Mouse (Mus musculus) thymus, postnatal 36 days (tissue): ENCODE measurements at regions not wholly inside any gene's neighbourhood (a gene's known extent, or its start where the extent isn't known, plus 50 kb on each side); places are given as distances from the start of the nearest gene placed in this dataset.

ENCODE experiments used
- DNase-seq, 2 experiments: peaks; one replicate each; pipeline ENCODE4 v3.0.0; 2022; ENCODE audit warnings: mixed read lengths in 2 of 2

- no peak for DNase-seq
These were observed 63.0 kb upstream of the Ube2e3 start for GRCm38 (mm10) chr2:78804931-78805330.

- no peak for DNase-seq
These were observed 64.4 kb upstream of the Ube2e3 start for GRCm38 (mm10) chr2:78803543-78803942.

GRCm38 (mm10) chr2:78795446-78795845 lies 72.5 kb upstream of the Ube2e3 start:
- DNase-seq: no peak

- no peak for DNase-seq
These were observed 73.2 kb upstream of the Ube2e3 start for GRCm38 (mm10) chr2:78794734-78795133.

DNA sequence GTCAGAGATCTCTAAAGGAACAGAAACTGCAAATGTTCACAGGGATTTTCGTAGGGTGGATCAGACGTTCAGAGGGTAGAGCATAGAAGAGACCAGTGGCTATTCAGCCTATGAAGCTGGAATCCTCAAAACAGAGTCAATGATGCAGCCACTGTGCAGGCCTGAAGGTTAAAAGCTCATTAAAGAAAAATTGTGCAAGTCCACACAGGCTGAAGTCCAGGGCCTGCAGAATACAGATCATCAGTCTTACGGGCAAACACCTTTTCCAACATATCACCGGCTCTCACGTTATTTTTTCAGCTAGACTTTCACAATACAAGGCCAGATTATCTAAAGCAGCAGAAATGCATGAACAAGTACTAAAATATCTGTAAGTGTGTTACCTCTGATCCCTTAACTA lies 78.8 kb upstream of the Ube2e3 start:
- no peak for DNase-seq

DNA sequence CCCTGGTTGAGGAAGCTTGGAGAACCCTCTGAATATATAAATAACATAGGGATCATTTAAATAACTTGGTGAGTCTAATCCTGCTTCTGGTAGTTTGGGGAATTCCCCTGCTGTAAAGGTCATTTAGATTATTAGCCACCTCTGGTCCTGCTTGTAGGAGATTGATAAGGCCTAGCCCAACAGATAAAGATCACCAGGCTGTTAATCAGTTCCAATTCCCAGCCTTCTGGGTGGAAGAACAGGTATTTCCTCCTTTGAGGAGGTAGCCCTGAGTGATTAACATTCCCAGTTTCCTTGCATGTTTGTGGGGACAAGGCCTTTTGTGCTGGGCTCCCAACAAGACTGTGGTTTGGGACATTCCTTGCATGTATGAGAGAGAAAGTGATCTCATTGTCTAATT lies 79.7 kb upstream of the Ube2e3 start:
- no peak for DNase-seq

- DNase-seq: no peak
These were observed 88.0 kb upstream of the Ube2e3 start for GRCm38 (mm10) chr2:78779949-78780348.

- no peak for DNase-seq
These were observed 90.3 kb upstream of the Ube2e3 start for GRCm38 (mm10) chr2:78777589-78777988.

- no peak for DNase-seq
These were observed 113.6 kb upstream of the Ube2e3 start for GRCm38 (mm10) chr2:78754362-78754761.

DNA sequence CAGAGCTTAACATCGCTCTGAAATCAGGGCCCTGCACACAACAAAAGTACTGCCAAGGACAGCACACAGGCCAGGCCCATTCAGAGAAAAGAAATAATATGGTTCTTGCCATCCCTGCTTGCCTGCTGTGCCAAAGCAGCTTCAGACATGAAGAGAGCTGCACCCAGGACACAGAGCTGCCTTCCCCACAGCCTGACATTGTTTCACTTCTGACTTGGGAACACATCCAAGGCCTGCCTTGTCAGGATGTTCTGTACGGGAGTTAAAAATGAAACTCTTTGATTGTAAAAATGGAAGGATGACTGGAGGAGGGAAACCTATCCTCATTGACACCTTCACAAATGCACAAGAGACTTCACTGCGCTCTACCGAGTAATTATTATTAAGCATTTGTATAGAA lies 114.0 kb upstream of the Ube2e3 start:
- no peak for DNase-seq

DNA sequence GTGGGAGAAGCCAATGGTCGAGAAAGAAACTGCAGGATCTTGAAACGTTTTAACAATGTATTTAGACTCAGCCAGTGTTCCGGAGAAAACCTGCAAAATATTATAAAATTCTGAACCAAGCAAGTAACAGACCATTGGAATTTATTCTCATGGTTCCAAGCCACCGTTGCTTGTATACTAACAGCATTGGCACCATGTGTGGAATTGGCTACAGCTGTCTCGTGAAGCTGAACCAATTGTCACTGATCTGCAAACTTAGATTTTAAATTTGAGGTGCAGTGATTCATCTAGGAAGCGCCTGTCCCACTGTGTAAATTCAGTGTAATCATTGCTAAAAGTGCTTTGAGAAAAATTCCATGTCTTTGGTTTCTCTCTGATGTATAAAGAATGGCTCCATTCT lies 137.8 kb upstream of the Ube2e3 start:
- no peak for DNase-seq

DNA sequence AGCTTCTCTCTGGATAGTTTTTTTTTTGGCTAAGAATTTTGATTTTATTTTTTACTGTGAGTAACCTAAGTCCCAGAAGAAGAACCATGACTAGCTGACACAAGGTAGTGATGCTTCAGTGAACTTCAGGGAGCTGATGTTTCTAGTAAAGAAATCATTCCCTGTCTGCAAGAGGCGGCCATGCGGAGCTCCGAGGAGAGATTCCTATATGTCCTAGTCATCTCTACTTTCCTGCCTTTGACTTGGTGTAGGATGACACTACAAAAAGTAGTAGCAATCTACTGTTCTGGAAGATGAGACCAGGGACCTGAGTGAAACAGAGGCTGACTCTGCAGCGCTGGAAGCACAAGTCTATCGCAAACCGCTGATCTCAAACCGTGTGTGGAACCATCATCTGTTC lies 141.9 kb upstream of the Ube2e3 start:
- no peak for DNase-seq

DNA sequence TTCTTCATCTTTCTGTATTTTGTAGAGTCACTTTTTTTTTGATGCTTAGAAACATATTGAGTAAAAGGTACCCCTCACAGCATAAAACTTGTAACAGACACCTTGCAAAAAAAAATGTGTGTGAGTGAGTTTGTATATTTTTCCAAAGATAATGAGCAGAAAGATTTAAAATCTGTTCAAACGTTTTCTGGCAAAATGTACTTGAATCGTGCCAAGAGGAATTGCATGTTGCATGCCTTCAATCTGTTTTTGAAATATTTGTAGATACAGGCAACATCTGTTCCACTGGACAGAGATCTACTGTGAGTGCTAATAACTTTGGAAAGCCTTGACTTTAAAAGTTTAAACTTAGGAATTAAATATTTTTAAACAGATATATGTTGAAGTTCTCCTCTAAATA lies 143.5 kb upstream of the Ube2e3 start:
- no peak for DNase-seq

GRCm38 (mm10) chr2:78723423-78723822 lies 144.5 kb upstream of the Ube2e3 start:
- no peak for DNase-seq

DNA sequence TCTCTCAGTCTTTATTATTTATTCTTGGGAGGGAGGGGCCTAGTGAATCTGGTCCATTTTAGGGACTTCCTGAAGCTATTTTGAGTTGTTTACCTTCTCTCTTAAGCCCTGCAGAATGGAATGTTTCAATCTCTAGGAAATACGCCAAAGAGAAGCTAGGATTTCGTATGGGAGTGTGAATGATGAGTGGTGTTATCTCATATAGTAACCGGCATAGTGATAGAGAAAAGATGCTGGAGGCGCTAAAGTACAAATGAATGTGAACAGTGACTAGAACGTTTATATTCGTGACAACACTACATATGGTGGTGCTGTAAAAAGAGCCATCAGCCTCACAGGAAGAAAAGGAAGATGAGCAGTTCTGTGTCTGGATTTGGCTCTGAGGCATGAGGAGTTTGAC lies 145.2 kb upstream of the Ube2e3 start:
- DNase-seq: no peak

DNA sequence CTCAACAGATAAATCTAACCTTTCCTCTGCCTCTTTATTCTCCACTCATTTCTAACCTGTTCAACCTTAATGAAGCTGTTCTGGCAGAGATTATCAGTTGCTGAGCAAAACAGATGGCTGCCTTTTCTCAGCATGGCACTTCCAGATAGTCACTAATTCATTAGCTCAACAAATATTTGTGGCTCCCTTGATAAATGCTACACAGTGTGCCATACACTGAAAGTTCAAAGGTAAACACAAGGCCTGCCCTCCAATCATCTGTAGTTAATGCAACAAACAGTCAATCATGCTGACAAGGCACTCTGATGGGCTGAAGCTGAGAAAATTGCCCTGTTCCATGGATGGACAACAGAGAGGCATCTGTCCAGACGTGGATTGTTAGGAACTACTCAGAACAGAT lies 149.4 kb upstream of the Ube2e3 start:
- no peak for DNase-seq

GRCm38 (mm10) chr2:78716157-78716798 lies 151.6 kb upstream of the Ube2e3 start:
- DNase-seq: no peak

GRCm38 (mm10) chr2:78694851-78695250 lies 173.1 kb upstream of the Ube2e3 start:
- DNase-seq: no peak

DNA sequence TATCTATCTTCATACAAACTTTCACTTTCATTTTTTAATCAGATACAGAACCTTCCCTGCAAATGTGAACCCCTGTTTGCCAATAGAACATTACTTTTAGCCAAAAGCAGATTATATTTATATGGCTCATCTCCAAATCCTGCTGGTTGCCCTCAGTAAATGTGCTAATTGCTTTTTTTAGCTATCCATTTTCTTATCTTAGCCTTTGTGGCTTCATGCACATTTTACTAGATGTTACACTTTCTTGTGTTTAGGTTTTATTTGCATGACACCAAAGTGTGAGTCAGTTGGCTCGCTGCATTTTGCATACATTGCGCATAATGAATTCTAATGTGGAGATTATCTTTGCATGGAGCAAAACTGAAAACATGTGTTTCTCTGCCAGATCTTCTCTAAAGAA lies 211.3 kb upstream of the Ube2e3 start:
- DNase-seq: no peak

DNA sequence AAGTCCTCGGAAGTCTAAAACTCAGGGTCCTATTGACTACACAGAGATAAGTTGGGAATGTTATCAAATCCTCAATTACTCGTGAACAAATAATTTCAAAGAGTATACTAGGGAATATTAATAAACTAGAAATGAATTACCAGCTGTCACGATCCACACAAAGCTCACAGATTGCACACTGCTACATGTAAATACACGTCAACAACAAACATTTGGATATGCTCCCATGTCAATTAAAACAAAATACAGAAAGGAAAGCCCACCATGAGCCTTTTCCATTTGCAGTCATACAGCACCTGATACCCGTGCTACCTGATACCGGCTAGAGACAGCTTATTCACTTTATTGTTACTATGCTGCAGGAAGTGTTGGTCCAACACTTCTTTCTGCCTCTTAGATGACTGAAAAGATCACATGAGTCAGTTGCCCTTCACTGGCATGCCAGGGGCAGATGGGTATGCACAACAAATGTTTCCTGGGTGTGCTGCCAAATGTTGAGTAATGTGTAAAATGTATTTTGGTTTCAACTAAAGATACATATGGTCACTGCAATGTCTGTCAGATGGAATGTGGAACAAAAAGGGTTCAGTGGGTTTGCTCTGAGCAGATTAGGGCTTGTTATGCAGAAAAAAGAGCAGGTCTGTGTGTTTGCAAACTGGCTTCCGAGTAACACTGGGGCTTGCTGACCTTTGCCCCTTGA lies 212.6 kb upstream of the Ube2e3 start:
- no peak for DNase-seq

- no peak for DNase-seq
These were observed 216.4 kb upstream of the Ube2e3 start for GRCm38 (mm10) chr2:78651549-78651948.

GRCm38 (mm10) chr2:78640361-78640760 lies 227.6 kb upstream of the Ube2e3 start:
- DNase-seq: no peak

DNA sequence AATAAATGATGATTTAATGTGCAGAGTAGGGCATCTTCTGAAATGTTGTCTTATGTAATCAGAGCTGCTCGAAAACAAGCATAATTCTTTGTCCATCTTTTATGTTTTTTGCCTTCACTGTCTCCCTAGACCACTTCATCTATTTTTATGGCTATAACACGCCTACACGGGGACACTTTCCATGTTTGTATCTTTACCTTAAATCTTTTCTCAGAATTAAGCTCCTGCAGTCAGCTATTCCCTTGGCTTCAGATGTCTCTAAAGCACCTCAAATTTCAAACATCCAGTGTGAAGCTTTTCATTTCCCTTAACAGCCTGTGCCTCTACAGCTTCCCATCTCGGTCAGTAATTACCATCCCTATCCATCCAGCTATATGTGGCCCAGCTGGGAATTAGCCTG lies 242.7 kb upstream of the Ube2e3 start:
- no peak for DNase-seq

DNA sequence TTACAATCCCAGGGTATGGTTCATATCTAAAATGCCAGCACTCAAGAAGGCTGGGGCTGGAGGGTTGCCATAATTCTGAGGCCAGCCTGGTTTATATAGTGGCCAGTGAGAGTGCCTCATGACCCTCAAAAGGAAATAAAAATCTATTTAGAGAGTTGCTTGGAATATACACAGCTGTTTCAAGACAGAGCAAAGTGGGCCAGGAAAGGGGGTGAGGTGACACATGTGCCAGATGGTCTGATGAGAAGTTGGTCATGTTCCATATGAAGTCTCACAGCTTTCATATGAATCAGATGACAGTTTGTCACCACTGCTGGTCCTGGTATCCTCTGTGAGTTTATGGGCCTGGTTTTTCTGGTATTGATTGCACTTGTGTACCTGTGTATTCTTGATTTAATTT lies 261.5 kb upstream of the Ube2e3 start:
- DNase-seq: no peak

- no peak for DNase-seq
These were observed 267.2 kb upstream of the Ube2e3 start for GRCm38 (mm10) chr2:78600753-78601152.
